In genomic region chr1:164078323-164078741, GRCm38 (mm10) we compare ENCODE assay signal across 21 mouse cellular contexts. TPM values are rescaled to one million over a fixed set of nuclear protein-coding genes. Genes with fewer than 3 reads are reported as not detected.
A peak's percentile ranks its signal among the peaks of the same experiment; 100 is the strongest.
DNase-seq lines count a peak whose midpoint lies in the region; ATAC-seq and TF ChIP-seq lines count a peak whose summit lies in the region.
"Had no signal": no experiment of that assay in that cellular context is flagged by ENCODE, and none has a peak within 500 bp of the region (broad histone marks: within the 10 kb centered on the region; RNA-seq: fewer than 3 reads in every experiment).

No protein-coding gene starts in this region.

- ATAC-seq in megakaryocyte progenitor cell, adult 5-6 weeks (replicated peaks; ENCODE audit: poor library complexity): 0 out of 2 replicates have a peak, but pooled peaks have one; percentile 6
- ATAC-seq: forebrain, postnatal 0 days; hindbrain, embryonic 16.5 days had no signal

- H3K4me3 ChIP-seq in layer of hippocampus, adult 2 months: no peak overlapping the region
- H3K4me3 ChIP-seq: embryonic facial prominence, embryonic 10.5 days; gastrocnemius, adult 2 months had no signal

- no peak for TF ChIP-seq CTCF in layer of hippocampus, adult 2 months (conservative IDR thresholded peaks at IDR 0.05)

- peak; percentile 54 for DNase-seq in lung, postnatal 25 days (ENCODE audit: low spot score)
- no peak for DNase-seq in lung, postnatal 4 days
- peak; percentile 51 to 65 for DNase-seq in CD8-positive naive resting alpha-beta T cell, adult 2 months (ENCODE audit: low read depth in 2 of 2, low spot score in 2 of 2)
- peak; percentile 33 for DNase-seq in thymus, postnatal 0 days (ENCODE audit: low spot score)
- no peak for DNase-seq in retina, embryonic 14.5 days (ENCODE audit: low spot score)
- no peak for DNase-seq in right cerebral cortex, postnatal 14 days
- DNase-seq in layer of hippocampus, adult 2 months (ENCODE audit: low spot score in 2 of 2): no peak
- DNase-seq: adrenal gland, postnatal 25 days; cerebellum, adult 9-11 months; forebrain, postnatal 0 days; gastrocnemius, adult 2 months; heart, postnatal 36 days; kidney, adult 8-10 months; kidney, postnatal 4 days; left cerebral cortex, postnatal 4 days; midbrain, embryonic 14.5 days had no signal

- H3K27ac ChIP-seq in layer of hippocampus, adult 2 months: no peak overlapping the region
- H3K27ac ChIP-seq: embryonic facial prominence, embryonic 10.5 days; gastrocnemius, adult 2 months had no signal

RNA-seq across cellular contexts. Expression of gene Sell, which starts 16.6 kb away (rescaled TPM):
- total RNA-seq in megakaryocyte progenitor cell, adult 5-6 weeks (2015): 371 and 392 TPM in 2 replicates
- total RNA-seq in megakaryocyte progenitor cell, adult 5-6 weeks (2017): 234 and 258 TPM in 2 replicates
- polyA plus RNA-seq in thymus, postnatal 0 days (2015; fragmentation: Nextera tagmentation; extraction: Ambion mirVana): 103 and 124 TPM in 2 replicates
- total RNA-seq in layer of hippocampus, adult 2 months (2021): under 1 TPM in 1 of 2 experiments, not detected in 1; 0.07 TPM
- polyA plus RNA-seq: embryonic facial prominence, embryonic 10.5 days had no signal

RNA-seq across cellular contexts. Expression of gene Sele, which starts 30.3 kb away (rescaled TPM):
- not detected in 2 replicates for total RNA-seq in megakaryocyte progenitor cell, adult 5-6 weeks (2015)
- 0.07 and 0.12 TPM in 2 replicates for total RNA-seq in megakaryocyte progenitor cell, adult 5-6 weeks (2017)
- polyA plus RNA-seq in thymus, postnatal 0 days (2015; fragmentation: Nextera tagmentation; extraction: Ambion mirVana): 0.23 and 0.48 TPM in 2 replicates
- not detected for total RNA-seq in layer of hippocampus, adult 2 months (2021)
- total RNA-seq: forebrain, postnatal 0 days; gastrocnemius, adult 2 months; left cerebral cortex, postnatal 4 days had no signal
- polyA plus RNA-seq: embryonic facial prominence, embryonic 10.5 days; forebrain, postnatal 0 days; hindbrain, embryonic 16.5 days; lung, embryonic 16.5 days; midbrain, embryonic 14.5 days; neural tube, embryonic 14.5 days had no signal

RNA-seq across cellular contexts. Expression of gene Selp, which starts 36.7 kb away (rescaled TPM):
- 3.3 and 7.6 TPM in 2 replicates for total RNA-seq in megakaryocyte progenitor cell, adult 5-6 weeks (2015)
- total RNA-seq in megakaryocyte progenitor cell, adult 5-6 weeks (2017): 0.68 and 2.0 TPM in 2 replicates
- 0.96 and 1.1 TPM in 2 replicates for polyA plus RNA-seq in thymus, postnatal 0 days (2015; fragmentation: Nextera tagmentation; extraction: Ambion mirVana)
- total RNA-seq in layer of hippocampus, adult 2 months (2021): not detected
- total RNA-seq: forebrain, postnatal 0 days had no signal
- polyA plus RNA-seq: embryonic facial prominence, embryonic 10.5 days; forebrain, postnatal 0 days; hindbrain, embryonic 16.5 days; midbrain, embryonic 14.5 days; neural tube, embryonic 14.5 days had no signal

Comparison
In these comparisons a context has a peak if more than half of its experiments do, and no peak if none do; other contexts are left out.
1. DNase-seq: peak in lung, postnatal 25 days (single experiment), CD8-positive naive resting alpha-beta T cell, adult 2 months (2 of 2) and thymus, postnatal 0 days (single experiment); none in lung, postnatal 4 days (0 of 2), retina, embryonic 14.5 days (single experiment), right cerebral cortex, postnatal 14 days (single experiment) and layer of hippocampus, adult 2 months (0 of 2).
2. RNA of gene Sell, which starts 16.6 kb away (total RNA-seq): 234 to 392 TPM in megakaryocyte progenitor cell, adult 5-6 weeks; 0.07 TPM in layer of hippocampus, adult 2 months; every median in the first group is over 100 times any median in the second.